Mouse (Mus musculus) liver, embryonic 13.5 days (tissue): ENCODE data around the gene Nin. TPM values are rescaled to one million over a fixed set of nuclear protein-coding genes. Genes with fewer than 3 reads are reported as not detected.
A peak's percentile ranks its signal among the peaks of the same experiment; 100 is the strongest.
"Not testable (repeated sequence)": the region's sequence is repeated elsewhere in the genome, so short reads cannot be mapped to it uniquely, and the experiment has no call there.

Source experiments
- ATAC-seq: fragments of 200-750 bp; cut with Nextera tagmentation; 2 replicates; pipeline ENCODE4 v1.8.0; 2017; ENCODE audit warnings: low read depth, mild to moderate bottlenecking, moderate number of reproducible peaks, moderate library complexity
- DNase-seq: peaks from one replicate; pipeline ENCODE4 v3.0.0; 2022
- H3K27ac ChIP-seq: fragments of 300-500 bp; sonication (generic); 2 replicates; pipeline ENCODE4 v1.5.1; 2015; ENCODE audit warnings: moderate library complexity, mild to moderate bottlenecking, inconsistent platforms
- H3K27me3 ChIP-seq: fragments of 300-500 bp; sonication (generic); 2 replicates; pipeline ENCODE4 v1.6.1; 2015; ENCODE audit warnings: mild to moderate bottlenecking, inconsistent platforms
- H3K36me3 ChIP-seq: fragments of 300-500 bp; sonication (generic); 2 replicates; pipeline ENCODE4 v1.6.1; 2015; ENCODE audit warnings: mild to moderate bottlenecking, inconsistent platforms
- H3K4me1 ChIP-seq: fragments of 300-500 bp; sonication (generic); replicated peaks from 2 replicates; pipeline ENCODE4 v1.6.1; 2015; ENCODE audit warnings: inconsistent platforms
- H3K4me2 ChIP-seq: fragments of 300-500 bp; sonication (generic); 2 replicates; pipeline ENCODE4 v1.6.1; 2015; ENCODE audit warnings: inconsistent platforms, mild to moderate bottlenecking, moderate library complexity
- H3K4me3 ChIP-seq: fragments of 300-500 bp; sonication (generic); replicated peaks from 2 replicates; pipeline ENCODE4 v1.5.1; 2015; ENCODE audit warnings: mild to moderate bottlenecking, inconsistent platforms
- H3K9ac ChIP-seq: fragments of 300-500 bp; sonication (generic); 2 replicates; pipeline ENCODE4 v1.6.1; 2015; ENCODE audit warnings: mild to moderate bottlenecking, inconsistent platforms
- H3K9me3 ChIP-seq: fragments of 300-500 bp; sonication (generic); replicated peaks from 2 replicates; pipeline ENCODE4 v1.6.1; 2016; ENCODE audit warnings: inconsistent platforms
- WGBS: fragments of 180-500 bp; shearing (Covaris S2); methylation state at CpG from one replicate; pipeline ENCODE4 v1.1.7; 2015; ENCODE audit not compliant: insufficient replicate concordance; 5-methylcytosine and 5-hydroxymethylcytosine counted together
- polyA plus RNA-seq: library from polyadenylated mRNA; unstranded; fragments of >200 nt; fragmentation: Nextera tagmentation; extraction: Ambion mirVana; gene quantifications from 2 replicates; pipeline ENCODE4 v1.2.1, GENCODE M21; 2015

Gene Nin
- 2.2 and 2.6 TPM in 2 replicates for polyA plus RNA-seq

DNA sequence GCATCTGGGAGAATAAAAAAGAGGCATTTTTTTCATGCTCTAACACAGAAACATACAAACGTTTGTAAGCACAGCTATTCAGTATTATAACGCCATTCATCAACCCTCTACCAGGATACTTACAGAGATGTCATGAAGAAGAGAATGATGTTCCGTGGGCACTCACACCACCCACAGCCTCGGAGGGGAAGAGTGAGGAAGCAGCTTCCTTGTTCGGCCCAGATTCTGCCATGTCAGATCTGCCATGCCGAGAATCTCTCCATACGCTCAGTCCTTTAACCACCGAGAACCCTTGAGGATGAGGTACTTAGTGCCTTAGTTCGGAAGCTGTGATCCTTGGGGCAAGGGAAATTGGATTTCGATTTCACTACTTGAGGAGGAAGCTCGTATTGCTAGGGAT lies at the start of gene Nin:
Nin (minus strand) TSS at position 367 of the 400 bp plus-strand sequence.
- H3K27me3 ChIP-seq: peaks cover 48% of the 10 kb centered on the region
- ATAC-seq: no peak
- no peak within 1 kb of the TSS for H3K9ac ChIP-seq
- H3K36me3 ChIP-seq: no peaks in the 10 kb centered on the region
- no peaks in the 10 kb centered on the region for H3K9me3 ChIP-seq
- DNase-seq: no peak
- H3K4me3 ChIP-seq: no peak within 1 kb of the TSS
- 67% methylated on average over 11 of the region's 11 CpGs for WGBS
- H3K4me1 ChIP-seq: peaks cover 26% of the 10 kb centered on the region
- H3K27ac ChIP-seq: no peak within 1 kb of the TSS
- peak within 1 kb of the TSS; percentile 96; the same call in 1 of the 2 replicates for H3K4me2 ChIP-seq

DNA sequence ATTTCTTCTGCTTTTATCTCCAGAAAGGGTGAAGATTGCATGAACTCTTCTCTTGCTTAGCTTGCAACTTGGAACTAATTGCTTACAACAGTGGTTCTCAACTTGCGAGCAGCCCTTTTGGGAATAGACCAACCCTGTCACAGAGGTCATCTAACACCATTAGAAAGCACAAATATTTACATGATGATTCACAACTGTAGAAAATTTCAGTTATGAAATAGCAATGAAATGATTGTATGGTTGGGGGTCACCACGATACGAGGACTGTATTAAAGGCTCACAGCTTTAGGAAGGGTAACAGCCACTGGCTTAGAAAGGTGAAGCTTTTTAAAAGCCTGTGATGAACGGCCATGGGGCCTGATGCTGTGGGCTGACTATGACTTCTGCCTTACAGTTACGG lies 47.5 kb upstream of the Nin start:
- H3K9ac ChIP-seq: no peak overlapping the region
- no peak for DNase-seq
- no peak for ATAC-seq
- H3K9me3 ChIP-seq: no peaks in the 10 kb centered on the region
- WGBS: 69% methylated on average over 5 of the region's 5 CpGs
- H3K36me3 ChIP-seq: no peaks in the 10 kb centered on the region
- H3K27ac ChIP-seq: no peak overlapping the region
- no peaks in the 10 kb centered on the region; the same call in 1 of the 2 replicates for H3K27me3 ChIP-seq
- H3K4me3 ChIP-seq: no peak overlapping the region
- H3K4me2 ChIP-seq: no peak overlapping the region
- H3K4me1 ChIP-seq: no peaks in the 10 kb centered on the region

DNA sequence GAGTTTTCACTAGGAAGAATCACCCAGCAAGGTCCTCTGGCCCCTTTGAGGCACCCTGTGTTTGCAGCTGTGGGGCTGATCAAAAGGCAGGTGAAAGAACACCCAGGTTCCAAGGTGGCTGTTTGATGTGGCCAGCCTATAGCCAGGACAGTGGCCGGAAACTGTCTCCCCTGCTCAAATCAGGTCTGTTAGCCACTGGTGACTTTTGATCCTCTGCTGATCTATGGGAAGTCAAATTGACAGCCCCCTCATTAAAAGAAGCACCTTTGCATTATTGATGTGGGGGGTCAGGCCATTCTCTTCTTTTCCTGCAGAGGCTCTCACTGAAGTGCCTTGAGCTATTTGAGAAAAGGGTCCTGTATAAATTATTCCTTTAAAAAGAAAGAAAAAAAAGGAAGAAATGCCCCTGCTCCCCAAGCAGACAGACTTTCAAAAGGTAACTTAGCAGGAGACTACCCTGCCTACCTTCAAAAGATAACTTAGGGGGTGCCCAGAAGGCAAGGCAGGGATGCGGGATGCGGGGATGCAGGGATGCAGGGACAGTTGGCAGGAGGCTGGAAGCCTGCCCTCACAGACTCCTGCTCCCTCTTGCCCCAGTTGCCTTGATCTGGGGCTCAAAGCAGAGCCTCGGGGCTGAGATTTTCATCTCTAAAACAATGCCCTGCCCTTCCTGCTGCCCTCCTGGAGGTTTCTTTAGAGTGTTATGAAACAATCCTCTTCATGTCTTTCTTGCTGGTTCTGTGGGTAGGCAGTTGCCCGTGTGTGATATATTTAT lies 44.0 kb upstream of the Nin start:
- H3K9ac ChIP-seq: no peak overlapping the region
- ATAC-seq (no peak), DNase-seq (no peak)
- WGBS: 38% methylated on average over 5 of the region's 5 CpGs
- H3K4me2 ChIP-seq: no peak overlapping the region
- no peaks in the 10 kb centered on the region for H3K9me3 ChIP-seq
- no peaks in the 10 kb centered on the region; the same call in 1 of the 2 replicates for H3K27me3 ChIP-seq
- H3K4me3 ChIP-seq: no peak overlapping the region
- H3K4me1 ChIP-seq: no peaks in the 10 kb centered on the region
- no peaks in the 10 kb centered on the region for H3K36me3 ChIP-seq
- H3K27ac ChIP-seq: no peak overlapping the region

DNA sequence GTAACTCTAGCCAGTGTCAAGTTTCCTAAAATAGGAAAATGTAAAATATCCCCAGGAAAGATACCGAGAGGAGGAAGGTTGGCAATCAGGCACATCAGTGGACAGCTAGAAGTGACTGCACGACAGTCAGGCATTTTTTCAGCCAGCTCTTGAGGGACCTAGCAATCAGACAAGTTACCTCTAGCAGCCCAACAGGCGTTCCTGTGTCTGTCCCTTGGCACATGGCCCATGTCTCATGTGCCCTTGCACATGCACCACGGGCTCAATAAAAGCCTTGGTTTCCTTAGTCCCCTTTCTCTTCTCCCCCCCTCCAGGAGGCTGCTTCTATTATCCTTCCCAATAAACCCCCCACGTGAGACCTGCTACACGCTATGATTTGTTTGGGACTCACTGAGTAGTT lies 42.7 kb upstream of the Nin start:
- Histone ChIP-seq H3K4me3 (no peak overlapping the region), H3K9me3 (no peaks in the 10 kb centered on the region), H3K27me3 (no peaks in the 10 kb centered on the region; the same call in 1 of the 2 replicates), H3K36me3 (no peaks in the 10 kb centered on the region), H3K4me2 (no peak overlapping the region), H3K27ac (no peak overlapping the region), H3K9ac (no peak overlapping the region), H3K4me1 (no peaks in the 10 kb centered on the region)
- ATAC-seq: no peak
- DNase-seq: no peak
- WGBS: 55% methylated on average over 6 of the region's 6 CpGs

DNA sequence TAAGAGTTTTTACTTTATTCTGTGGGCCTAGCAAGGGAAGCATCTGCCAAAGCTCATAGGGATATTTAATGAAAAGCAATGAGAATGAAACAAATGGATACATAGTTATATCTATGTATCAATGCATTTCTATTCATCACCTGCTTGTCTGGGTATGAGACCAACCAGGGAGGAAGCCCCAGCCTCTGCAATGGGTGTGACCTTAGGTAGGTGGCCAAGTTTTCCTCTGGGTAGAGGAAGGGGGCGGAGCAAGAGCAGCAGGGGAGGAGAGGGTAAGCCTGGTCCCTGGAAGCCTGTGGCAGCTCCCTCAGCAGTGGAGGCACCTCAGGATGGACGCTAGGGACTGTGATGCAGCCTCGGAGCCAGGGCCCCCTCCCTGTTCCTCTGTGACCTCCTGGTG lies 40.3 kb upstream of the Nin start, which contains the start of gene Abhd12b:
Abhd12b (plus strand) TSS at position 301 of the 400 bp plus-strand sequence.
- Histone ChIP-seq H3K9me3 (no peaks in the 10 kb centered on the region), H3K4me1 (peaks cover 1% of the 10 kb centered on the region; the same call in 1 of the 2 replicates), H3K4me2 (no peak within 1 kb of the TSS), H3K4me3 (no peak within 1 kb of the TSS), H3K9ac (no peak within 1 kb of the TSS), H3K27ac (no peak within 1 kb of the TSS), H3K36me3 (no peaks in the 10 kb centered on the region), H3K27me3 (no peaks in the 10 kb centered on the region; the same call in 1 of the 2 replicates)
- ATAC-seq (no peak), DNase-seq (no peak)
- WGBS: 41% methylated on average over 3 of the region's 3 CpGs

DNA sequence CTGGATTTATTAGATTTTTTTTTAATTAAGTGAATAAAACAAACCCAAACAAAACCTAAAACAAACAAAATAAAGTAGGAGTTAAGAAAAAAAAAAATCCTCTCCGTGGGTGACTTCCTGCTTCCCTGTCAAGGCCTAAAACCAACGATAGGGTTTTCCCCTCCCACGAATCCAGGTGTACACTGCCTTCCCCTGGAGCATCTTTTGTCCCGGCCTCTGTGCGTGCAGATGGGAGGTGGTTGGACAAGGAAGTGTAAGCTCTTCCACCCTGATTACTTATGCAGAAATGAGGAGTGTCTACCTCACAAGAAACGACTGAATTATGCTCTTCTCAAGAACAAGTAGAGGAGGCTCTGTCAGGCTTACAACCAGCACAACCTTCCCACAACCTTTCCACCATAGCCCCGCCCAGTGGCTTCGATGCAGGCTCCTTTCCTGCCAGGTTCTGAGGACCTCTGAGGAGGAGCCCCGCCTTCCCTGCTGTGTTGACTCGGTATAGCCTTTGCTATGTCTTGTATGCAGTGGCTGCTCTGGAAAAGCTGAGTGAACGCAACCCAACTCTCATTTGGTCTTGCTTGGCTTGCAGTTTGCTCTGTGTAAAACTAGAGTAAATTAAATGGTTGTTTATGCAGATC lies 35.2 kb upstream of the Nin start:
- Histone ChIP-seq H3K27me3 (no peaks in the 10 kb centered on the region), H3K4me3 (peak overlapping the region; percentile 37; the same call in 1 of the 2 replicates), H3K9me3 (no peaks in the 10 kb centered on the region), H3K27ac (no peak overlapping the region), H3K36me3 (no peaks in the 10 kb centered on the region), H3K4me2 (peak overlapping the region; percentile 56), H3K9ac (no peak overlapping the region), H3K4me1 (peaks cover 6% of the 10 kb centered on the region; the same call in 1 of the 2 replicates)
- WGBS: 15% methylated on average over 11 of the region's 11 CpGs
- ATAC-seq (no peak), DNase-seq (no peak)

DNA sequence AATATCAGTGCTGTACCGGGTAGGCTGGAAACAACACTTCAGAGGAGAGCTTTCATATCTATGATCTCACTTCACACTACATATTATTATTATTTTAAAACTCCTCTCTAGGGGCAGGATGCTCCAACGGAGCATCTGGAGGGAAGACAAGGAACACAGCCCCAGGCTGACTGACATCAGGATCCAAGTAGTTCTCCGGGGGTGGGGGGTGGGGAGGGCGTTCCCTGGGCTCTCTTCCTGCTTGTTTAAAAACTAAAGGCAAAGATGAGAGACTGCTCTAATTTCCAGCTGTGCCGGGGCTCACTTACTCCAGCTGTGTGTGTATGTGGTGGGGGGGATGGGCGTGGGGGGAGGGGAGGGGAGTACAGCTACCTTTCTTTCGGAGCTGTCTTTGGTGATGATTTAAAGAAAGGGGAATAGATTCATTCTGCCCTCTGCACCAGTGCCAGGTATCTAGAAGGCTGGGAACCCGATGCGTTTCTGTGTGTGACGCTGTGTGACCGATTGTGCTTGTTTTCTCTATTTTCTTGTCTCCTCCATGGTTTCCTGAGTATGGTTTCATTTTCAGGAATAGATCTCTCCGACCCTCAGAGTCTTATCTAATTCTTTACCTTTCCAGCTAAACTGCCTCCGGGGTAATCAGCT lies 34.6 kb upstream of the Nin start:
- DNase-seq: no peak
- Histone ChIP-seq H3K9me3 (no peaks in the 10 kb centered on the region), H3K9ac (no peak overlapping the region), H3K27me3 (no peaks in the 10 kb centered on the region), H3K36me3 (no peaks in the 10 kb centered on the region), H3K4me2 (peak overlapping the region; percentile 56), H3K4me1 (peaks cover 6% of the 10 kb centered on the region; the same call in 1 of the 2 replicates), H3K27ac (no peak overlapping the region), H3K4me3 (peak overlapping the region; percentile 37)
- WGBS: 9% methylated on average over 13 of the region's 13 CpGs
- ATAC-seq: no peak

DNA sequence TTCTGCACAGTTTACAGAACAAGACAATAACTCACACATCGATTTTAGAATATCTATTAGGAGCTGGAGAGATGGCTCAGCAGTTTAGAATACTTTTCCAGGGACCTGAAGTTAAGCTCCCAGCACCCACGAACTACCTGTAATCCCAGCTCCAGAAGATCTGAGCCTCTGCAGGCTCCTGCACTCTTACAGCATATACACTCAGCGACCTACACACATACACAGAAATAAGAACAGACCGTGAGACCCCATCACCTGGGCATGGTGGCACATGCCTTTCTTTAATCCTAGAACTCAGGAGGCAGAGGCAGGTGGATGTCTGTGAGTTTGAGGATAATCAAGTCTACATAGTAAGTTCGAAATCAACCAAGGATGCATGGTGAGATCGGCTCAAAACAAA lies 32.1 kb upstream of the Nin start:
- Histone ChIP-seq H3K4me2 (no peak overlapping the region), H3K36me3 (no peaks in the 10 kb centered on the region), H3K9ac (no peak overlapping the region), H3K27me3 (no peaks in the 10 kb centered on the region), H3K9me3 (no peaks in the 10 kb centered on the region), H3K4me1 (peaks cover 6% of the 10 kb centered on the region; the same call in 1 of the 2 replicates), H3K27ac (no peak overlapping the region), H3K4me3 (no peak overlapping the region)
- ATAC-seq (no peak), DNase-seq (no peak)
- 63% methylated on average over 6 of the region's 6 CpGs for WGBS

DNA sequence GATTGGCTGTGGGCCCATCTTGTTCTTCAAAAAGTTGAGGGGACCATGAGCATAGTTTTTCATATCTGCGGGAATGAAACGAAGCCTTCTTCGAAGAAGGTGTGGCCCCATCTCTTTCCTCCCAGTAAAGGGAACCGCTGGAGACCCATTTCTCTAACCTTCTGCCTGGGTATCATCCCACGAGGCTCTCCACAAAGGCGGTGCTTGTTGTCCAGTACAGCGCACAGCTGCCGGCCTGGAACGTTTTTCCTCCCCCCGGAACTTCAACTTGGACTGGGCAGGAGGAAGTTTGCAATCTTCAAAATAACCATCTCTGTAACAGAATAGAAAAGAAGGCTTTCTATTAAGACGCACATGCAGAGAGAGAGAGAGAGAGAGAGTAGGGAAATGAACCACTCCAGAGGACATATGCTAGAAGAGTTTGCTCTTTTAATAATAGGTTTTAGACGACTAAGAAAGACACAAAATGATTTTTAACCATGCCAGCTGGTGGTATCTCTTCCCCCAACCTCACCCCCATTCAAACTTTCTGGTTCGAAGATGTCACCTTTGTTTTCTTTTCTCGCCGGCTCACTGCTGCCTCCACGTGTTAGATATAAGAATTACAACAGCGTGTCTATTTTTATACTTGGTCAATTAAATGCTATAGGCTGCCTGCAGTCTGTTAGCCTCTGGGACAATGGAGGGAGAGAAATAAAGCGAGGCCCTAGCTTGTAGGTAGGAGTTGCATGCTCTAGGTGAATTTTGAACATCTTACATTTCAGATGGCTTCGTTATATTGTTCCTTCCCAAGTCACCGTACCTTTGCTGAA lies 31.3 kb upstream of the Nin start:
- Histone ChIP-seq H3K9ac (no peak overlapping the region), H3K4me3 (no peak overlapping the region), H3K4me2 (no peak overlapping the region), H3K36me3 (no peaks in the 10 kb centered on the region), H3K4me1 (peaks cover 6% of the 10 kb centered on the region; the same call in 1 of the 2 replicates), H3K27me3 (no peaks in the 10 kb centered on the region), H3K9me3 (no peaks in the 10 kb centered on the region), H3K27ac (no peak overlapping the region)
- DNase-seq: peak; percentile 17
- 40% methylated on average over 20 of the region's 20 CpGs for WGBS
- ATAC-seq: no peak

DNA sequence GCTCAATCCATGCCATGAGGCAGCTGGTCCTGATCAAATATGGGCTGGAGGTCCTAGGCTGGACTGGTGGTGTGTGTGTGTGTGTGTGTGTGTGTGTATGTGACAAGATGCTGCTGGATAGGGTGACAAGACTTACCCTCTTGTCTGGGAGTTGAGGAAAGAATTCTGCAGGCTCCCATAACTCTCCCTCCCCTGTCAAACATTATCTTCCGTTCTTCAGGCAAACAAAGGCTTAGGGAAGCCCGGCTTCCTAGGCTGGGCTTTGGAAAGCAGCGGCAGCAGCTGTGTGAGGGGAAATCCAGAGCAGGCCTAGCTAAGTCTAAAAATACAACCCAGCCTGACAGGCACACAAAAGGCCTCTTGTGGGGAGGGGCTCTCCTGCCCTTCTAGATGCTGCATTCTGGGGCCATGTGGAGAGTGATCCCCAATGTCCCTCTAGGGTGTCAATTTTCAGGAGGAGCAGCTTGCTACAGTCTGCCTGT lies 30.6 kb upstream of the Nin start:
- not testable (repeated sequence) for H3K36me3 ChIP-seq, H3K4me2 ChIP-seq, H3K4me3 ChIP-seq, H3K27ac ChIP-seq, DNase-seq, H3K9ac ChIP-seq, H3K27me3 ChIP-seq, H3K9me3 ChIP-seq, ATAC-seq, H3K4me1 ChIP-seq
- WGBS: 39% methylated on average over 3 of the region's 3 CpGs
